Mouse (Mus musculus): Measurements from ENCODE around the gene Mrnip.
A peak's percentile ranks its signal among the peaks of the same experiment; 100 is the strongest.

Mrnip gene

DNA sequence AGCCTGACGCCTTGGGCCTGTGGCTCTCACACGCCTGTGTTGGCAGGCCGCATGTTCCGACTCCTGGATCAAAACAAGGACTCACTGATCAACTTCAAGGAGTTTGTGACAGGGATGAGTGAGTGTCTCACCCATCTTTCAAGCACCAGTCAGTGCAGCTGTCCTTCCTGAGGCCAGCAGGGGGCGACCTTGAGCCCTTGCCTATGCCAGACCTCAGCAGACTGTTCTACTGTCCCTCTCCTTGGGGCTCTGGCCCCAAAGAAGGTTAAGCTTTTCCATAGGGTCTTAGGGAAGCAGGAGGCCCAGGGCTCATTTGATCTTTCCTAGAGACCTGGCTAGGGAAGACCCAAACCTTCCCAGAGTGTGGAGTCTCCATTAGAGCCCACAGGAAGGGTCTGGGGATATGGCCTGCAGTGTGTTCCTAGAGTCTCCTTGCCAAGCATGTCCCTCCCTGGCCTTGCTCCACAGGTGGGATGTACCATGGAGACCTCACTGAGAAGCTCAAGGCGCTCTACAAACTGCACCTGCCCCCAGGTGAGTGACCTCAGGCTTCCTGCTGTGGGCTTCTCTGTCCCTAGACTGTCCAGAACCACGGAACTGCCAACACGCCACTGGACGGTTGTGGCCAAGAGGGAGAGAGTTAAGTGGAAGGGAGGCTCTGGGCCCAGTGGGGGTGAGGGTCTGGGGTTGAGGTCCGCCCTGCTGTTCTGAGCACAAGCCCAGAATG lies 12.5 kb upstream of the Mrnip start:
- peak; percentile 48 to 49 for DNase-seq

DNA sequence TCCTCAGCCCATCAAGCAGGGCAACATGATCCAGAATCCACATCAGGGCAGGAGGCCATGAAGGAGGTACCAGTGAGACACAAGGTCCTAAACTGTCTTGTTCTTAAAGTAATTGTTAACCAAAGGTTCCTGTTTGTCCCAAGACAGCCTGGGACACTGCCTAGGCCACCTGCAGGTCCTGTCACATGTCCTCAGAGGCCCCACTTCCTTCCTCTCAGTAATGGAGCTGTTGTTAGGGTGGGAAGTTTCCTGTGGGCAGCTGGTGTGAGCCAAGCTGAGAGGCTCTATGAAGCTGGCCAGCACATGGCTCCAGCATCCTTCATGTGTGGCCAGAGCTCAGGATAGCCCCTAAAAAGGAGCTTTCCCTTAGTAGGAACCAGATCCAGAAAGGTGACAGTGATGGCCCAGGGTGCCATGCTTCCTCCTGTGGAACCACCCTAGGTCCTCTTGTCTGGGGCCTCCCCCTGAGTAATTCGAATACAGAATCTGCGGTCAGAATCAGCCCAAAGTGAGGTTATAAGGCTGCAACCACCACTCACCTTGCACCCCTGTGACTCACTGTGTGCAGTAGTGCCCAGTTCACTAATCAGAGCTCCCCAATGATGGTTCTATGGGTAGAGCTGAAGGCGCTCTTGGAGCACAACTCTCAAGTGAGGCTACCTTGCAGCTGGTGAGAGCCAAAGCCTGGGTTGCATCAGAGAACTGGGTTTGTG lies 11.8 kb upstream of the Mrnip start:
- DNase-seq, result no peak

DNA sequence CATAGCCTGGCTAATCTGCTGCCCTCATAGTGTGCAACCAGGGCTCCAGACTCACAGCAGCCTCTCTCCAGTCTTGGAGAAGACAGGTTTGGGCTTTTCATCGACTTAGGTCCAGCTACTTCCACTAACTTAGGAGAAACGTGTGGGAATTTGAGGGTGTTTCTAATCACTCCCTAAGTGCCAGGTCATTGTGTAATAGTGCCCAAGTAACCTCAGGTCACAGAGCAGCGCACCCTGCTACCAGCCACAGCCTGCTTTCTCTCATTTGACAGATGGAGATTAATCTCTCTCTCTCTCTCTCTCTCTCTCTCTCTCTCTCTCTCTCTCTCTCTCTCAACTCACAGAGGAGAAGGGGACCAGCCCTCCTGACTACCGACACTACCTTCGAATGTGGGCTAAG lies 5.9 kb upstream of the Mrnip start:
- no peak for DNase-seq

DNA sequence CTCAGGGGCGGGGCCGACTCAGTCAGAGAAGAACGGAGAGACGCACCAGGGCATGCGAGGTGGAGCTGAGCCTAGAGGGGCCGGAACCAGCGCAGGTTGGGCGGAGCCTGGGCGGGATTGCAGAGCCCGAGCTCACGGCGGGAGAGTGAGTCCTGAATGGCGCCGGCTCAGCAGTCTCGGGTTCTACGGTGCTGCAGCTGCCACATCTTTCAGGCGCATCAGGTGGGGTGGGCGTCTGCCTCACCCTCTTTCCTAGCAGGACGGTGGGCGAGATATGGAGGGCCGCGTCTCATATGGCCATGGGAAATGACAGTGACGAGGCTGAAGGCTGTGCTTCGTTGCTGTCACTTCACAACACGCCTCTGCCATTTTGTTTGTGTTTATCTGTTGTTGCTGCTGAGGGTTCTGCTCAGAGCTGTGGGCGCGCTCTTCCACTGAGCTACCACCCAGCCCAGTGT lies 515 bp downstream of the Mrnip start:
- DNase-seq, result peak; percentile 97

DNA sequence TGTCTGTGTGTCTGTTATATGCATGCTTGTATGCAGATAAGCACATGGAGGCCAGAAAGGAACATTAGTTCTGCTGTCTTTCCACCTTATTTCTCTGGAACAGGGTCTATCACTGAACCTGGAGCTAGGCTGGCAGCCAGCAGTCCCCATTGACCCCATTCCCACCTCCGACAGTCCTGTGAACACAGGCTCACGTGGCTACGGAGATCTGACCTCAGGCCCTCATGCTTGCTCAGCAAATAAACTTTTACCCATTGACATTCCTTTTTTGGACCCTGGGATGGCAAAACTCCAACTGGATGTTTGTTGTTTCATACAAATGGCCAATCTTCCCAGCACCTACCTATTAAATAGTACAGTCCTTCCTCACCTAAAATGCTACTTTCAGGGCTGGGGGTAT lies 2.1 kb downstream of the Mrnip start:
- DNase-seq, result no peak

DNA sequence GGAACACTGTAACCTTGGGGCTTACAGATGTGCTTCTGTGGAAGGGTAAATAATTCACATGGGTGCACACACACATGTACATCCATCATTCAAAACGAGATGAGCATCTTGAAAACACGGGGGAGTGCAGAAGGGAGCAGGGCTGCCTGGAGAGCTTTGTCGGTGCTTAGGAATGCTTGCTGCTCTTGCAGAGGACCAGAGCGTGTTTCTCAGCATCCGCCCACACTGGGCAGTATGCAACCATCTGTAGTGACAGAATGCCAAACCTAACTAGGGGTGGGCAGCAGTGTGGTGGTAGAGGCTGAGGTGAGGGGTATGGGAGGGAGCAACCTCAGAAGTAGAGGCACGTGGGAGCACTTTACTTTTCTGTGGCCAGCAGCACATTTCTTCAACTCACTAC lies 2.9 kb downstream of the Mrnip start:
- DNase-seq, result no peak

DNA sequence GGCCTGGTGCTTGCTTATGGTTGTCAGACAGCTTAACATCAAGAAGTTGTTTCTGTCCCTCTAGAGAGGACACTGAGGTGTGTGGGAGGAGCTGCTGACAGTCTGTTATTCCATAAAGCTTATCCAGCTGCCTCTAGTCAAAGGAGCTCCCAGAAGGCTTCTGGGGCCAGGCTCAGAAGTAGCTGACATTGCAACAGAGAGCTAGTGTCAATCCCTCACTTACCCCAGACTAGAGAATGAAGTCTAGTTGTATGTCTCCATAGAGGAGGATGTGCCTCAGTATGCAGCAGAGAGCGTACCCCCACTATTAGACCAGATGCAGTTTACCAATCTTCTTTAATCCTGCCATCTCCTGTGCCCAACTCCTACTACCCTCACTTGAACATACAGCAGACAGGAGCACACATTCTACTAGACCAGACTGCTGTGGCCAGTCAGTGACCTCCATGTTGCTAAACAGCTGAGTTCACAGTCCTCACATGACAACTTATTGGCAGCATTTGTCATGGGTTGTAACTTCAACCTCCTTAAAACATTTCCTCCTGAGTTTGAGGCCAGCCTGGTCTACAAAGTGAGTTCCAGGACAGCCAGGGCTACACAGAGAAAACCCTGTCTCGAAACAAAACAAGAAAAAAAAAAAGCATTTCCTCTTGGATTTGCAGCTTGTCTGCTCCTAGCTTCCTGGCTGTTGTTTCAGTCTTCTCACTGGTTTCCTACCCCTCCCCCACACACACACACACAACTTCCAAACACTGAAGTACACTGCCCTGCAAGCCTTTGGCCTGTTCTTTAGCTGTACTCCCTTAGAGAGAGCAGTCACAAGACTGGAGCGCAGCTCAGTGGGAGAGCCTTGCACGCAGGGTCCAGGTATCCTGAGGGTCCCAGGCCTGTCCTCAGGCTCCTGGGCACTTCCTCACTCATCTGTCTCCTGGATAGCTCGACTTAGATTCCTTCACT lies 4.6 kb downstream of the Mrnip start:
- DNase-seq, result no peak

DNA sequence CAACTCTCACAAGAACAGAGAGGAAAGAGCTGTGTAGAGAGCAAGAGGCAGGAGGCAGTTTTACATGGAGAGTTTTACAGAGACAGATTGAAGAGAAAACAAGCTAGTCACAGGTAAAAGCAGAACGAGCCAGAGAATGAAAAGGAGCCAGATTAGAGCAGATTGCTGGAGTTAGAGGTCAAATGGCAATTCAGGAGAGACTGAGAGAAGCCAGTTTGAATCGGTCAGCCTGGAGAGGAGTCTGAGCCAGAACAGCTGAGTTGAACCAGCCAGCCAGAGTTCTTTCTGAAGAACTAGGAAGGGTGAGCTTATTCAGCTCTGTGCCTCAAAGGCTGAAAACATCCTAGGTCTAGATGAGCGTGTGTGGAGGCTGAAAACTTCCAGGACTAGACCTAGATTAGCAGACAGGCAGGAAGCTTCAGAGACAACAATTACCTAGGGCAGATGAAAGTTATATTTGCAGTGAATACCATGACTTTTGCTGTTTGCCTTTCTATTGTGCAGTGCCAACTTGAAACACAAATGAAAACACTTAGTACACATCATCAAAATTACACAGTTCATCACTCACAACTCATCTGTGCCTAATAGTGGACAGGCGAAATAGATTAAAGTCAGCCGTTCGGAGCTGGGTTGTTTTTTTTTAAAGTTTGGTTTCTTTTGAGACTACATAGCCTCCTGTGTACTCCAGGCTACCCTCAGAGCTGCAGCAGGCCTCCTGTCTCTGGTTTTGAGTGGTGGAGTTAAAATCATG lies 6.4 kb downstream of the Mrnip start:
- no peak for DNase-seq

DNA sequence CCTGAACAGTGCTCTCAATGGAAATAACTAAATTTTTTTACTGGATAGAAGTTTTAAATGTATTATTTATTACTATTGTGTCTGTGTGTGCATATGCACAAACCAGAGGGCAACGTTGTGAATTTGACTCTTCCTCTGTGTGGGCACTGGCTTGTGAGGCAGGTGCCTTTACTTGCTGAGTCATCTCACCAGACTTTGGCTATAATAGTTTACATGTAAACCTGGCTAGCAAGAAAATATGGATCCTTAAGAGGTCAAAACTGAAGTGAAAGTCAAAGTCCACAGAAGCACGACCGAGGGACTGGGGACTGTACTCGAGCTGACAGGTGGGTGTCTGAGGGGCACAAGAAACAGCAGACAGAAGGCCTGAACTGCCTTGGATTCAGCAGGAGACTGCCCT lies 8.5 kb downstream of the Mrnip start:
- DNase-seq, result no peak

DNA sequence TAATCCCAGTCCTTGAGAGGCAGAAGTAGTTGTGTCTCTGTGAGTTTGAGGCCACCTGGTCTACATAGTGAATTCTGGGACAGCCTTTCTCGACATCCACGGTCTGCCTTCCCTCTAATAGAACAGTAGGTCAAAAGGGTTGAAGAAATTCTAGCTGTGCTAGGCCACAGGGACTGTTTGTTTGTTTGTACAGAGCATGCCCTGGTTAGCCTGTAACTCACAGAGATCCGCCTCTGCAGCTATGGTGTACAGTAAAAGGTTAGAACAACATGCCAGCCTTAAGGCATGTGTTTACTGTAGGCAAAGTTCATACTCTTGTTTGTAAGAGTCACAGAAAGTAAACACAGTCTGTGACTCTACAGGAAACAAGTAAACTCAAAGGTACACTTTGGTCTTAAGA lies 10.5 kb downstream of the Mrnip start:
- no peak for DNase-seq

DNA sequence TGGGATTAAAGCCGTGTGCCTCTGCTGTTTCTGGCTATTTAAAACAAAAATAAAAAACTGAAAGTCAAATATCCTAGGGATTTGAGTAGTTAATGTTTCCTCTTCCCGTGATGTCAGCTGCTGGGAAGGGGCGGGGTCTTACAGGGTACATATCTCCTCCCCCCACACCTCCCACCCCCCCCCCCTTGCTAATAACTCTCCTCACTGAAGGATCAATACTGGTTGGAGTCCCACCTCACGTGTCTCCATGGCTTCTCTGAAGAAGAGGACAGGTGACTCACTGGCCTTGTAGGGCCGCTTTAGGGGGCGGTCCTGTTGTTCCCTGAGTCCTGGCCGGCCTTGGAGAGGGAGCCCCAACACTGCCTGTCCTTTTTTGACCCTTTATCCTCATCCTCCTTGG lies 14.4 kb downstream of the Mrnip start:
- DNase-seq, result no peak

DNA sequence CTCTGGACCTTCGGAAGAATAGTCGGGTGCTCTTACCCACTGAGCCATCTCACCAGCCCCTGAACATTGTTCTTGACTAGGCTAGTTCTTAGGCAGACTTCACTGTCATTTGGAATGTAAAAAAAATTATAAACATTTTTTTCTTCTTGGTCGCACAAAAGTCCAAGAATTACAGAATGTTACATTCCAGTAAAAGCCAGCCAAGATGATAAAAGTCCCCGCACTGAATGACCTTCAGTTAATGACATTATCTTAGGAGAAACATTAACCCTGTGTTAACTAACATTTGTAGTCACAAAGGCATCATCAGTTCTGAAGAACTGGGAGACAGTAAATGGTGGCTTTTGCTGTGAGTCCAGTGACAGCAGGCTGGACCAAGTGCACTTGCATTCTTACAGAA lies 16.1 kb downstream of the Mrnip start:
- DNase-seq, result no peak

DNA sequence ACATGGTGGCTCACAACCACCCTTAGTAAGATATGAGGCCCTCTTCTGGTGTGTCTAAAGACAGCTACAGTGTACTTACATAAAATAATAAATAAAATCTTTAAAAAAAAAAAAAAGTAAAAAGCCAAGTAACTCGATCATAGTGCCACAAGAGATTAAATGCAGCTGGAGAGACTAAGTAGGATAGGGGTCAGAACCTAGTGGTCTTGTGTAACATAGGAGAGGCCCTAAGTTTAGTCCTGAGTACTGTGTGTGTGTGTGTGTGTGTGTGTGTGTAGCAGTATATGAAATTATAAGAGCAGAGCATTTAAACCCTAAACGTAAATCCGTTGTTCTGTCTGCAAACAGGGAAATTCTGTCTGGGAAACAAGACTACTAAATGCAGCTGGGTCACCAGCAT lies 18.0 kb downstream of the Mrnip start:
- no peak for DNase-seq

DNA sequence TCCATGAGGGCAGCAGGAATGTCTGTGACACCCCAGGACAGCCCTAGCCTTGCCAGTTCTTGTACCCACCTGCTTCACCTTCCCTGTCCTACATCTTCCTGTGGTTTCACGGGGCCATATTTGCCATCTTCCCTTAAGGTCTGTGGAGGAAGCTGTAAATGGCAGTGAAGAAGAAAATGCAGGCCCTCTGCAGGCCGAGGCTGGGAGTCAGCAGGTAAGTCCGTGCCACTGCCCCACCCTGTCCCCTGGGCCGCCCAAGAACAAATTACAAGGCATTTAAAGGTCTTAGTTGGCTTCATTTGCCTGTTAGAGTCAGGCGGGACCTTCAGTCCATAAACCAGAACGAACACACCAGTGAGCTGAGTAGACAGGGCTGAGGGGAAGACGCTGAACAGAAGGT lies 19.8 kb downstream of the Mrnip start:
- no peak for DNase-seq

DNA sequence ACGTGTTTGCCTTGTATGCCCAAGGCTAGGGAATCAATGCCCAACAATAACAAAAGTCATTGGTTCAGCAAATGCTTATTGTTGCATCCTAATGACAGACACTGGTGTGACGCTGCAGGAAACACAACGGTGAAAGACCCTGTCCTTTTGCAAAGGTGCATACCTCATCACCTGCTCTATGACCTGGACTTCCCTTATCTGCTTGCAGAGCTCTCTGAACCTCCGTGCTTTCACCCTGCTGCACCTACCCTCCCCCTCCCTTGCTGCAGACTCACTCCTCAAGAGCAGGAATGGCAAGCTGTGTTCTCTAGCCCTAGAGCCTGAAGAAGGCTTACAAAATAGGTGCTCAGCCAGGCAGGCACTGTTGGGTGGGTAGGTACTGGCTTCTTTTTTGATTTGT lies 20.5 kb downstream of the Mrnip start:
- DNase-seq, result no peak

DNA sequence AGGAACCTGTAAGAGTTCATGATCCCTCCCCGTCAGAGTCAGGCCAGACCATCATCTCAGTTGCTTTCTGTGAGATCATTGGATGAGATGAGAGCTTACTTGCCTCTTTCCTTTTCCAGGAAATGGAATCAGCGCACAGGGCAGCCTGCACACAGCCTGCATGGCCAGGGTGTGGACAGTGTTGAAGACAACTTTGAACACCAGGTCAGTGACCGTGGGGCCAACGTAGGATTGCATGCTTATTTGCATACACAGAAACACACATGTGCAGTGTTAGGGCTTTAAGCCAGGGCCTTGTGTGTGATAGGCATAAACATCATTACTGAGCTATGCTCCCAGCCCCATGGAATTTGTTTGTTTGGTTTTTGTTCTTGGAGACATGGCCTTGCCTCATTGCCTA lies 23.3 kb downstream of the Mrnip start:
- DNase-seq, result no peak

DNA sequence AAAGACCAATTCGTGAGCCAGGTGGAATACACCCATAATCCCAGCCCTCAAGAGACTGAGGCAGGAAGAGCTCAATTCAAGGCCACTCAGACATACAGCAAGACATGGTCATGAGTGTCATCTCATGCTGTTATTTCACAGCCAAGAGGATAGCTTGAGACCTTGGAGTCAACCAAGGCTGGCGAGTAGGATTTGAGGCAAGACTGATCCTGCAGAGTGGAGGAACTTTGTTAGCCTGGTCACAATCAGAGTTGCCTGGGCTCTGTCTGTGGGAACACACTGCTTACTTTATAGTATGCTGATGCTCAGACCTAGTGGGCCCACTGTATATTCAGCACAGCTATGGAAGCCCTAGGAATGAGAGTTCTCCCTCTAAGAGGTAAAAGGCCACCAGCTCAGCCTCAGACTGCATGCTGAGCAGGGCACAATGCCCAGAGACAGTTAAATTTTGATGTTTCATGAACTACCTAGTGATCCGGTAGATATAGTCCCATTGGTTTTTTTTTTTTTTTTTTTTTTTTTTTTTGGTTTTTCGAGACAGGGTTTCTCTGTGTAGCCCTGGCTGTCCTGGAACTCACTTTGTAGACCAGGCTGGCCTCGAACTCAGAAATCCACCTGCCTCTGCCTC lies 24.1 kb downstream of the Mrnip start:
- no peak for DNase-seq

DNA sequence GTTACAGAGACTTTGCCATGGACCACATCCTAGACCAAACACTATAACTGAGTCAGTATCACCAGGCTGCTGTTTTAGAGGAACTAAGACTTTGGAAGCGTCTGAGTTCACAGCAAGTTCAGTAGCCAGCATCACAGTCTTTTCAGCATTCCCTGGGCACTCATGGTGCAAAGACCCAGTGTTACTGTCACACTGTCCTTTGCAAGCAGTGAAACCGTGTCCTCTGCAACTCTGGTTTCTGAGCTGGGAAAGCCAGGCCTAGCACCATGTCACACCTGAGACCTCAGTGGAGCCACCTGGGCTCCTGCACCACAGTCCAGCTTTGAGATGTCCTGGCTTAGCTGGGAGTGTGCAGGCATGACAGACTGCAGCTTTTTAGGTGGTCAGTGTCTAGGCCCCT lies 24.7 kb downstream of the Mrnip start:
- DNase-seq, result no peak

DNA sequence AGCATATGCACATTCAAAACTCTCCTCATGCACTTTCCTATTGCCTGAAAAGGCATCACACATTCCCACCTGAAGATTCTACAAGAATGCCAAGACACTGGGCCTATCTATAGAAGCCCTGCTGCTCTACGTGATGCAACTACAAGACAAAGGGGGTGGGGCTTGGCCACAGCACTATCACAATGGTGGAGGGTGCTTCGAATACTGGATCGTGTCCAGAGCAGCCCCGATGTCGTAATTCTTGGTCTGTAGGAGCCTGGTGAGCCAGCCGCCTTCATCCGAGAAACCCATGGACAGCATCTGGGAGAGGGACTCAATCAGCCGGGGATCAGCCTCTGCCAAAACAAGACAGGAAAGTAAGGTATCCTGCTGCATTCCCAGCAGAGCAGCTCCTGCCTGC lies 26.4 kb downstream of the Mrnip start:
- DNase-seq, result no peak

DNA sequence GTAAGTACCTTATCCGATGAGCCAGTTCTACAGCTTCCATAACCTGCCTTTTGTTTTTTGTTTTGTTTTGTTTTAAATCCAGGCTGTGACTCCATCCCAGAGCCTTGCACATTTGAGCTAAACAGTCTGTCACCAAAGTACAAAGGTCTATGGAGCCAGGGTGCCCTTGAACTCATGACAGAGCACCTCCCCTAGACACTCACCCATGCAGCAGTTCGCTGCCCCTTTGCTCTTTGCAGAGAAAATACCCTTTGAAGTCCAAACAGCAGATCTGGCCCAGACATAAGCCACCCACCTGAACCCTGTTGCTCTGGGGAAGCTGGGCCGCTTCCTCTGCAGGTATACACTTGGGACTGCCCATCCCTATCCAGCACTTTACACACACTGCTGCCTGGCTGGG lies 27.3 kb downstream of the Mrnip start:
- no peak for DNase-seq

DNA sequence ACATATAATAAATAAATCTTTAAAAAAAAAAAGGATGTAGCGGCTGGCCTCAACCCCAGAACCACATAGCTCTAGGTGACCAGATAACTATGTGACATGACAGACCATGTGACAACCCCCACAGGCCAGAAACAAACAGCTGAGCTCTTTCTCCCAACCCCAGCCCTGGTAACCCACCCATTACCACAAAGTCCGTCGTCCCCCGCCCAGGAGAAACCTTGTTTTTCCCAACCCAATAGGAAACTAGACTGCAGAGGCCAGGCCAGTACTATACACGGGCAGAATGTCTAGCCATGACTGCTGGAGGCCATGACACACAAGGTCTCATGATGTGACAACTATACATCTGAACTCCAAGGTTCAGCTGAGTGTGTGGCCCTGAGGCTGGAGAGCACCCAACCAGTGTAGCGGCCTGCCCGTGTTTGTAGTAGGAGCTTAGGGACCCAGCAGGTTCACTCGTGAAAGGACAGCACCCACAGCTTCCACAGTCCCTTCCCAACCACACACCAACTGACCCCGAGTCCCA lies 29.1 kb downstream of the Mrnip start:
- no peak for DNase-seq

DNA sequence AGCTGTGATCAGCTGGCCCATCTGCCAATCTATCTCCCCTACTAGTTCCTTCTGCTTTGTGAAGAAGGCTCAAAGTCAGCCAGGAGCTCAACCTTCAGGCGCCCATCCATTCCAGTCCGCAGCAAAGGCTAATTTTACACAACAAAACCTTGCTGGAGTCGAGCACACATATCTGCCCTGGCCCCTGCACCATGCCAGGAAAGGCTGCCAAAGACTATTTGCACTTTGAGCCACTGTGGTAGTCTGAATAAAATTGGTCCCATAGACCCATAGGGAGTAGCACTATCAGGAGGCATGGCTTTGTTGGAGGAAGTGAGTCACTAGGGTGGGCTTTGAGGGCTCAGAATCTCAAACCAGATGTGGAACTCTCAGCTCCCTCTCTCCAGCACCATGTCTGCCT lies 31.2 kb downstream of the Mrnip start:
- no peak for DNase-seq
